Mouse (Mus musculus): ENCODE results near the gene Jag2. TPM values are rescaled to one million over a fixed set of nuclear protein-coding genes. Genes with fewer than 3 reads are reported as not detected.
A peak's percentile ranks its signal among the peaks of the same experiment; 100 is the strongest.

Jag2 gene
- 10 to 100 TPM; 50.1 to 55.1 TPM for total RNA-seq (2021)

DNA sequence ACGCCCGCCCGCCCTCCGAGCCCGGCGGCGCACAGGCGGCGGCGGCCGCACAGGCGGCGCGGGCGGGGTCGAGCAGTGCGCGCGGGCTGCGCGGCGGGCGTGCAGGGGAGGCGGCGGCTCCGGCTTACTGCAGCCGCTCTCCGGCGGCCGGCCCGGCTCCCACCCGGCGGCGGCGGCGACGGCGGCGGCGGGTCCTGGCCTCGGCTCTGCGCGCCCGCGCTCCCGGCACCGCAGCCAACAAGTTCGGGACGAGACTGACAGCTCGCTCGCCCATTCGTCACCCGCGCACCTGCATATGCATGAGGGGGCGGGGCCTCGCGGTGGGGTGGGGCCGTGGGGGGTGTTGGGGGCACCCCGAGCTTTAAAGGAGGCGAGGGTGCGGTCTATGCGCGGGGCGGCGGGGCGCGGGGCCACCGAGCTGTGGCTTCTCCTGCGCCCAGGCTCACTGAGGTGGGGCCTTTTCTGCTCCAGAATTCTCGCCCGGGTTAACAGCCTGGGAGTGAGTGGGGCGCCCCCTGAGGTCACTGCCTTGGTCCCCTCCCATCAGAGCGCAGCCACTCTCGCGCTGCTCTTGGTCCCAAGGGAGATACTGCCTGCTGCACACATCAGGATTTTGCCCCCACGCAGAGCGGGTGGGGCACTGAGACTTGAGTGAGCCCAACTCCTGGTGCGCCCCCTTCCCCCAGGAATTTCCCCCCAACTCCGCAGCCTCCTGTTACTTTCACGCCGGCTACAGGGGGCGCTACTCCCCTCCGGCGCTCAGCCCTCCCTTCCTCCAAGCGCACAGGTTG, at the start of gene Jag2:
Jag2 (minus strand) TSS at position 215 of the 791 bp plus-strand sequence.
- intact Hi-C loops (cut with DNase I): loop anchor here (5.0 kb wide), 1 partner anchor 52 kb away; no protein-coding TSS in a partner anchor
- DNase-seq (ENCODE audit: low spot score in 2 of 2): peak; percentile 80

GRCm38 (mm10) chr12:112977156-112977555, 47.6 kb upstream of the Jag2 start:
- DNase-seq (ENCODE audit: low spot score in 2 of 2): peak; percentile 39 to 54
- intact Hi-C loops (cut with DNase I): no loop called here

DNA sequence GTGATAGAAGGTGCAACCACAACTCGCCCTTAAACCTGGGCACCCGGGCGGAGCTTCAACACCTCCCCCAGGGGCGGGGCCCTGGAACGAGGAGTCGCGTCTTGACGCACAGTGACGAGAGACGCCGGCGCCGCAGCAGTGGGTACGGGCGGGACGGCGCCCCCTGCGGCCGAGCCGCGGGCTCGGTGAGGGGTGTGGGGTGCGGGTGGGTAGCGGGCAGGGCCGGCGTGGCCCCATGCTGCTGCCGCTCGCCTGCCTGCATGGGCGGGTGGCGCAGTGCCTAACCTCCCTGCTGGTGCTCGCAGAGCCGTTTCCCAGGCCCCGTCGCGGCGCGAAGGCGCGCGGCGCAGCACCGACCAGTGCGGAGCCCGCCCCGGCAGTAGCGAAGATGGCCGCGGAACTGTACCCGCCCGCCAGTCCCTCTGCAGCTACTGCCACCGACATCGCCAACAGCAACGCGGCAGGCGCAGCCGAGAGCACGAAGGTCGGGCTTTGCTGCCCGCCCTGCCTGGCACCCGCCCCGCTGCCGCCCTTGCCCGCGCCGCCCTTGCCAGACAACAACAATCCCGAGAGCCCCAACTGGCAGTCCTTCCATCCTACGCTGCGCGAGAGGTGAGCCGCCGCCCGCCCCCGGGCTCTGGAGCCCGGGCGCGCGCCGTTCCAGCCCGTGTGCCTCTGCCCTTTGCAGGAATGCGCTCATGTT, 46.9 kb upstream of the Jag2 start, which contains the start of gene Btbd6:
Btbd6 (plus strand) TSS at position 112 of the 703 bp plus-strand sequence.
- intact Hi-C loops (cut with DNase I): no loop called here
- peak; percentile 91 to 94 for DNase-seq (ENCODE audit: low spot score in 2 of 2)

DNA sequence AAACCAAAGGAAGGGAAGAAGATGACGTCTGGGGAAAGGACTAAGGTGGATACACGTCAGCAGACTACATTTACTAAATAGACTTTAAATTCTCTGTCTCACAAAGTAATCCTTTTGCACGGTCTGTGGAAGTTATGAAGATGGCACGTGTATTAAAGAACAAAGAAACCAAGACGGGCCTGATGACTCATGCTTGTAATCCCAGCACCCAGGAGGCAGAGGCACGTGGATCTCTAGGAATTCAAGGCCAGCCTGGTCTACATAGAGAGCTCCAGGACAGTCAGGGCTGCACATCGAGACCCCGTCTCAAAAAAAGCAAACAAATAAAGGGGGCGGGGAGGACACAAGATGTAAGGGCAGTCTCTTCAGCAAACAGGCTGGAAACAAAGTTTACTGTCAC, 45.2 kb upstream of the Jag2 start:
- no peak for DNase-seq (ENCODE audit: low spot score in 2 of 2)
- intact Hi-C loops (cut with DNase I): no loop called here

GRCm38 (mm10) chr12:112969616-112970015, 40.0 kb upstream of the Jag2 start:
- DNase-seq (ENCODE audit: low spot score in 2 of 2): no peak
- intact Hi-C loops (cut with DNase I): no loop called here

DNA sequence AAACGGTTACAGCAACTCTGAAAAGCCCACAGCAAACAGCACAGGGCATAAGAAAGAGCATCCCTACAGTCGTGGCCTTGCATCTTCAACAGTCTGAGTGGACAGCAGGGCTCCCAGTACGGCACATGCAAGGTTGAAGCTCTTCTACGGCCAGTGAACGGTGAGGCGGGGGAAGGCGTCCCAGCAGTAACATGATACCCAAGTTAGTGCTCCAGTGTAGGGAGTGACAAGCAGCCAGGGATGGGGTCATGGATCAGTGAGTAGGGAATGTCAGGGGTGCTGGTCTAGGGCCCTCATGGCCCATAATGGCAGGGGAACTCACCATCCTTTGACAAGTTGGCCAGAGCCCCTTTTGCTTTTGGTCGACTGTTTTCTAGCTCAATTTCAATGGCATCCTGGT, 39.4 kb upstream of the Jag2 start:
- no peak for DNase-seq (ENCODE audit: low spot score in 2 of 2)
- intact Hi-C loops (cut with DNase I): no loop called here

DNA sequence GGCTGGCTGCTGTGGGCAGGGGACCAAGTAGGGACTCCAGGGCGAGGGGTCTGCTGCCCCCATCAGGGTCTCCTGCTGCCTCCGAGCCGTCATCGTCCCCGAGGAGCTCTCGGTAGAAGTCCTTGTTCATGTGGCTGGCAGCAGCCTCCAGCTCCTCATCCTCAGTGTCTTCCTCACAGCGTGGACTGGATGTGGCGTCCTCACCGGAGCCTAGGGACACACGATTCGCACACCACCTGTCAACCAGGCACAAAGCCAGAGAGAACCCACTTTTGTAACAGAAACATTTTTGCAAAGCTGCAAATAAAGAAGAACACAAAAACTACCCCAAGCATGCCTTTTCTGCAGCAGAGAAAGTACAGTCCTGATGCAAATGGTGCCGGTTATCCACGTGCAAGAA, 36.2 kb upstream of the Jag2 start:
- no peak for DNase-seq (ENCODE audit: low spot score in 2 of 2)
- intact Hi-C loops (cut with DNase I): no loop called here

DNA sequence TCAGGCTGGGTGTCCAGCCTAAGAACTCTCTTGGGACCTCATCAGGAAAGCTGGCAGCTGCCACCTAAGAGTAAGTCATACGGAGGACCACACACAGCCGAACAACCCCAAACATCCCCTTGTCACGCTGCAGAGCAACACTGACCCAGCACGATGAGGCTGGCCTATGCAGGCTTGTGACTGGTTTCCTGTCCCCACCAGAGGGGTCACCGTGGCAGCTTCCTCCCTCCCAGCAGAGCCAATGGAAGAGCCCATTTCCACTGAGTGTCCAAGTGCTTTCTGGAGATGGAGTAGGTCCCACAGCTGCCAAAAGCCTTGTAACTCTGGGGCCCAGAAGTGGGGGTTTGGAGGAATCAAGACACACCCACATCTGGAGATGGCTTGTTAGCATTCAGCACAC, 32.3 kb upstream of the Jag2 start:
- intact Hi-C loops (cut with DNase I): no loop called here
- DNase-seq (ENCODE audit: low spot score in 2 of 2): no peak

DNA sequence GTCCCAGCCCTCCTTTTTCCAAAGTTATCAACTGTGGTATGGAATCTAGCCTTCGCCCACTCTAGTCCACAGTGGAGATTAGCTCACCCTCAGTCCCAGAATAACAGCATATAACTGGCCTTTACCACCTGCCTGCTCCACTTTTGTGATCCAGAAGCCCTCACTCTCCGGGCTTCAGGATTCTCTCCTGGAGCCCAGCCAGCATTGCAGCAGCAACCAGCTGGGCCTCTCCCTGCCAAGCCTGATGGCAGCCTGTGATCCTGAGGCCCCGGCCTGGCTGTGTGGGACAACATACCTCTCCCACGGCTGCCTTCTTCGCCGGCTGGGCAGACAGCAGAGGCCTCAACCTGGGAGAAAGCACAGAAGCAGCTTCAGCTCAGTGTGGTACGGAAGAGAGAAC, 31.9 kb upstream of the Jag2 start:
- intact Hi-C loops (cut with DNase I): no loop called here
- no peak for DNase-seq (ENCODE audit: low spot score in 2 of 2)

DNA sequence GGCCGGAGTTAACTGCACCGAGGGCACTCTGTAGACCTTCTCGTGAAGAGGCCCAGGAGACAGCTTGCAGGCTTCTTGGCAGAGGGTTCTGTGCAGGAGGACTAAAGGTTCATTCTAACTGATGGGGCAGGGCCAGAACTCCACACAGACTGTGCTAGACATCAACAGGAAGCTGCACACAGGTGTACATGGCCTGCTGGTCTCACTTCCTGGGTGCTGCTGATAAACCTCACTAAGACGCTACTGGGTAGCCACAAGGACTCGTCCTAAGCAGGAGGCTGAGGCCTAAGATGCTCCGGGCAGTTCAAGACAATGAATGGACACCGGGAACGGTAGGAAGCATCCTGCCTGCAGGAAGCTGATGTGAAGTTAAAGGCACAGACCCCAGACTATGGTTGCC, 29.8 kb upstream of the Jag2 start:
- intact Hi-C loops (cut with DNase I): loop anchor here (5.0 kb wide), 1 partner anchor 82 kb away; no protein-coding TSS in a partner anchor

GRCm38 (mm10) chr12:112958303-112958702, 28.7 kb upstream of the Jag2 start:
- DNase-seq (ENCODE audit: low spot score in 2 of 2): no peak
- intact Hi-C loops (cut with DNase I): loop anchor here (5.0 kb wide), 1 partner anchor 81 kb away; no protein-coding TSS in a partner anchor

More for the DNA sequence above, 29.8 kb upstream of the Jag2 start:
- DNase-seq (ENCODE audit: low spot score in 2 of 2): no peak

DNA sequence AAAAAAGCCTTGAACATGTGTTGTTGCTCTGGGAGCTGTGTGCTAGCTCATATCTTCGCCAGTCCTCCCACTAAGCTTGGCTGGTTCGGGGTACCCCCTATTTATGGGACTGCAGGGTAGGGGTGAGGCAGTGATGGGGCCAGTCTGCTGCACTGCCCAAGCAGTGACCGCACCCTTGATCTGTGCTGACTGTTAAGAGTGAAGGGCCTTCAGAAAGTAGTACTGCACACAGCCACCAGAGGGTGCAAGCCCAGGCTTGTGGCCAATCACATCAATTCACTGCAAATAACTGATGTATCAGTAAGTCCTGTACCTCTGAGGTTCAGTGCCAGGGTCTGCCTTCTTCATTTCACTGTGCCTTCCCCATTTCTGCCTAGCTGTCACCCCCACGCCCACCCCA, 26.2 kb upstream of the Jag2 start:
- intact Hi-C loops (cut with DNase I): loop anchor here (5.0 kb wide), 1 partner anchor 78 kb away; no protein-coding TSS in a partner anchor

GRCm38 (mm10) chr12:112952926-112953565, 23.5 kb upstream of the Jag2 start:
- DNase-seq (ENCODE audit: low spot score in 2 of 2): no peak
- intact Hi-C loops (cut with DNase I): no loop called here

More for the DNA sequence above, 26.2 kb upstream of the Jag2 start:
- DNase-seq (ENCODE audit: low spot score in 2 of 2): peak; percentile 68 to 77

DNA sequence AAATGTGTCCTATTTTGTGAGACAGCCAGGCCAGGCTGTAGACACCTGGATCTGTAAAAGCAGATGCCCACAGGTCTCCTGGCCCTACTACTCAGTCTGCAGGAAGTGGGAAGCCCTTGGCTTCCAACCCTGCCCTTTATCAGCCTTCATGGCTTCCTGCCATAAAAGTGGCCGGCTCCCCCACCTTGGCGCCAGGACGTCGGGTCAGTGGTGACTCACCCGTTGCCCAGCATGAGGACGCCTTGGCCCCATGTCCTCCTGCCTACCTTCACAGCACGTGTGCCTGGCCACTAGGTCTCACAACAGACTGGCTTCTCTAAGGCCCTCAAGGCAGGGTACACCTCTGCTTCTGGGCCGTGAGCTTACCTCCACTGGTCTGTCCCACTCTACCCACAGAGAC, 22.9 kb upstream of the Jag2 start:
- DNase-seq (ENCODE audit: low spot score in 2 of 2): no peak
- intact Hi-C loops (cut with DNase I): no loop called here

- intact Hi-C loops (cut with DNase I): no loop called here
- DNase-seq (ENCODE audit: low spot score in 2 of 2): no peak
Measured at GRCm38 (mm10) chr12:112951150-112951842, 21.7 kb upstream of the Jag2 start.

- intact Hi-C loops (cut with DNase I): no loop called here
- DNase-seq (ENCODE audit: low spot score in 2 of 2): no peak
Measured at GRCm38 (mm10) chr12:112950761-112951129, 21.2 kb upstream of the Jag2 start.

GRCm38 (mm10) chr12:112950040-112950760, 20.6 kb upstream of the Jag2 start:
- DNase-seq (ENCODE audit: low spot score in 2 of 2): peak; percentile 94 to 96
- intact Hi-C loops (cut with DNase I): no loop called here

DNA sequence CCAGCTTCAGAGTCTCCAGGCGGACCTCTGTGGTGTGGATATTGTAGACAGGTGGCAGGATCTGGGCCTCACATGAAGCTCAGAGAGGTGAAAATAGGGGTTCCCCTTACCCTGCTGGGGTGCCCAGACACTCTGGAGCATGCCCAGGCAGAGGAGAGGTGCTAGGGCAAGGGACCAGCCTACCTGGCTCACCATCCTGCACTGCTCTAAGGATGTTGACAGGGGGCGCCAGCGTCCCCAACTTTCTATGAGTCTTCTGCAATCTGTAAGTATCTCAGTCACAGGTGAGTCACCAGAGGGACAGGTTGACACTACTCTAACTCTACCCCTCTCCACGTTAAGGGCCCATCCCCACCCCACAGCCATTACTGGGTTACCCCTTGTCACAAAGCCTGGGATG, 17.7 kb upstream of the Jag2 start:
- DNase-seq (ENCODE audit: low spot score in 2 of 2): no peak
- intact Hi-C loops (cut with DNase I): no loop called here

DNA sequence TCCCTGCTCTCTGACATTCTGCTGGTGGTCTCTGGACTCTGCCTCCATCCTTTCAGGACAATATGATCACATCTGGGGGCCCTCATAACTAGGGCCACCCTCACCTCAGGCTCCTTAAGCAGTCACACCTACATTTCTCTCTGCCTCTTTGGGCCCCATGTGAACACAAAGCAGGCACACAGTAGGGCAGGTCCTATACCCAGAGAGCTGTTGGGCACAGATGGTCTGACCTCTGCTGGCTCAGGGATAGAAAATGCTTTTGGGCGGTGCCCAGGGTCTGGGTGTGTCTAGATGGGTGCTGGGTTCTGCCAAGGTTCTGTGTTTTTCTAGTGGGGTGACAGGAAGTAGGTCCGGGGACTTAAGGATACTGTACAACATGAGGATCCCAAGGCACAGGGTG, 14.1 kb upstream of the Jag2 start:
- DNase-seq (ENCODE audit: low spot score in 2 of 2): no peak
- intact Hi-C loops (cut with DNase I): no loop called here
